Mouse (Mus musculus): ENCODE measurements at regions not wholly inside any gene's neighbourhood (a gene's known extent, or its start where the extent isn't known, plus 50 kb on each side); places are given as distances from the start of the nearest gene placed in this dataset.

- no peak for TF ChIP-seq CTCF (IDR thresholded peaks at IDR 0.05; ENCODE audit: low read depth)
- TF ChIP-seq EP300 (optimal IDR thresholded peaks at IDR 0.05): no peak
These were observed 174.6 kb upstream of the Btg1 start for GRCm38 (mm10) chr10:96442165-96442564.

Data from stomach, postnatal 0 days (tissue).